Comparison of ENCODE assay signal across 21 mouse cellular contexts in the genomic region with DNA sequence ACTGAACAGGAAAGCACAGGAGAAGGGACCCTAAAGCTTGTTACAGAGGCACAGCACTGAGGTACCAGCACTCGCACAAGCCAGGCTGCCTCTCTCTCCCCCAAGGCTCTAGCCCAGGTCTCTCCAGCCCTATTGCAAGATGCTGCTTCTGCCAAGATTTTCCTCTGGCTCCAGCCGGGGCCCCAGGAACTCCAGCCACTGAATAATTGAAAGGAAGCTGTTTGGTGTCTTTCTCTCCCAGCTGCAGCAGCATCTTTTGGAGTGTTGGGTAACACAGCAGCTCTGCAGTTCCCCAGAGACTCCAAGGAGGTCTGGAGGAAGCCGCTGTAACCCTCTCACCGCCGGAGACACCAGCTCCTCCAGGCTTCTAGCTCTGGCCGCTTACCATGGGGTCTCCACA. TPM values are rescaled to one million over a fixed set of nuclear protein-coding genes. Genes with fewer than 3 reads are reported as not detected.
DNase-seq lines count a peak whose midpoint lies in the region; ATAC-seq lines count a peak whose summit lies in the region.
"Had no signal": no experiment of that assay in that cellular context is flagged by ENCODE, and none has a peak within 500 bp of the region (broad histone marks: within the 10 kb centered on the region; RNA-seq: fewer than 3 reads in every experiment).

No protein-coding gene starts in this region.

- H3K27me3 ChIP-seq in embryonic facial prominence, embryonic 10.5 days (replicated peaks; ENCODE audit: low read depth, poor library complexity, severe bottlenecking): 0 out of 2 replicates have a peak, but pooled peaks cover 3% of the 10 kb centered on the region
- no peaks in the 10 kb centered on the region for H3K27me3 ChIP-seq in hindbrain, embryonic 16.5 days (replicated peaks; ENCODE audit: control insufficient read depth, insufficient read depth, low read length)
- no peaks in the 10 kb centered on the region for H3K27me3 ChIP-seq in neural tube, embryonic 13.5 days
- no peaks in the 10 kb centered on the region for H3K27me3 ChIP-seq in liver, embryonic 11.5 days (replicated peaks; ENCODE audit: control insufficient read depth, insufficient read depth, low read length)

- 44% methylated on average over 6 of the region's 6 CpGs for WGBS in embryonic facial prominence, embryonic 10.5 days
- WGBS in hindbrain, embryonic 16.5 days: 34% methylated on average over 6 of the region's 6 CpGs
- 49% methylated on average over 6 of the region's 6 CpGs for WGBS in neural tube, embryonic 13.5 days
- 45% methylated on average over 6 of the region's 6 CpGs for WGBS in liver, embryonic 11.5 days

- peaks cover 16% of the 10 kb centered on the region for H3K4me1 ChIP-seq in embryonic facial prominence, embryonic 10.5 days
- H3K4me1 ChIP-seq in hindbrain, embryonic 16.5 days (ENCODE audit: control insufficient read depth, insufficient read depth, low read depth, low read length): peaks cover 22% of the 10 kb centered on the region
- peaks cover 53% of the 10 kb centered on the region for H3K4me1 ChIP-seq in neural tube, embryonic 13.5 days (replicated peaks)
- no peaks in the 10 kb centered on the region for H3K4me1 ChIP-seq in liver, embryonic 11.5 days (replicated peaks; ENCODE audit: control insufficient read depth, insufficient read depth, low read length)
- H3K4me1 ChIP-seq: liver, embryonic 15.5 days had no signal

- H3K4me3 ChIP-seq in embryonic facial prominence, embryonic 10.5 days: no peak overlapping the region
- H3K4me3 ChIP-seq in hindbrain, embryonic 16.5 days (ENCODE audit: low read length): no peak overlapping the region
- no peak overlapping the region for H3K4me3 ChIP-seq in neural tube, embryonic 13.5 days
- no peak overlapping the region for H3K4me3 ChIP-seq in liver, embryonic 11.5 days (ENCODE audit: low read depth, low read length)
- H3K4me3 ChIP-seq: layer of hippocampus, adult 2 months; limb, embryonic 10.5 days; liver, embryonic 15.5 days had no signal

- no peak for ATAC-seq in hindbrain, embryonic 16.5 days
- no peak for ATAC-seq in neural tube, embryonic 13.5 days (ENCODE audit: low read depth)
- ATAC-seq in liver, embryonic 11.5 days (replicated peaks; ENCODE audit: low FRiP score): no peak
- ATAC-seq: forebrain, postnatal 0 days had no signal

- H3K9ac ChIP-seq in hindbrain, embryonic 16.5 days (ENCODE audit: low read depth, low read length): 0 out of 2 replicates have a peak overlapping the region, but pooled peaks have one; percentile 25
- peak overlapping the region; percentile 6 for H3K9ac ChIP-seq in neural tube, embryonic 13.5 days
- H3K9ac ChIP-seq in liver, embryonic 11.5 days (ENCODE audit: low read depth, low read length): no peak overlapping the region
- H3K9ac ChIP-seq: forebrain, postnatal 0 days; liver, embryonic 15.5 days had no signal

- H3K27ac ChIP-seq in embryonic facial prominence, embryonic 10.5 days (replicated peaks): 0 out of 2 replicates have a peak overlapping the region, but pooled peaks have one; percentile 24
- peak overlapping the region; percentile 52; the same call in 1 of the 2 replicates for H3K27ac ChIP-seq in hindbrain, embryonic 16.5 days (ENCODE audit: low read depth, low read length)
- H3K27ac ChIP-seq in neural tube, embryonic 13.5 days (replicated peaks): peak overlapping the region; percentile 81
- H3K27ac ChIP-seq in liver, embryonic 11.5 days (ENCODE audit: low read depth, low read length): no peak overlapping the region
- H3K27ac ChIP-seq: layer of hippocampus, adult 2 months; limb, embryonic 10.5 days; liver, embryonic 15.5 days had no signal

- no peaks in the 10 kb centered on the region for H3K36me3 ChIP-seq in embryonic facial prominence, embryonic 10.5 days (replicated peaks)
- no peaks in the 10 kb centered on the region for H3K36me3 ChIP-seq in hindbrain, embryonic 16.5 days (ENCODE audit: control insufficient read depth, insufficient read depth, low read length)
- H3K36me3 ChIP-seq in neural tube, embryonic 13.5 days: no peaks in the 10 kb centered on the region
- H3K36me3 ChIP-seq in liver, embryonic 11.5 days (ENCODE audit: control insufficient read depth, insufficient read depth, low read length): no peaks in the 10 kb centered on the region
- H3K36me3 ChIP-seq: G1E; limb, embryonic 10.5 days; liver, embryonic 15.5 days had no signal

- H3K4me2 ChIP-seq in hindbrain, embryonic 16.5 days (ENCODE audit: low read length): no peak overlapping the region
- H3K4me2 ChIP-seq in neural tube, embryonic 13.5 days: 0 out of 2 replicates have a peak overlapping the region, but pooled peaks have one; percentile 2
- no peak overlapping the region for H3K4me2 ChIP-seq in liver, embryonic 11.5 days
- H3K4me2 ChIP-seq: liver, embryonic 15.5 days had no signal

- peak; percentile 14 for DNase-seq in gastrocnemius, postnatal 25 days
- no peak for DNase-seq in gastrocnemius, adult 8-10 months (ENCODE audit: low spot score in 2 of 2)
- DNase-seq in embryonic facial prominence, embryonic 10.5 days (ENCODE audit: low spot score): no peak
- no peak for DNase-seq in spleen, postnatal 10 days (ENCODE audit: low spot score in 2 of 2)
- no peak for DNase-seq in testis, postnatal 14 days (ENCODE audit: low spot score)
- DNase-seq in liver, embryonic 11.5 days (ENCODE audit: low spot score): no peak
- DNase-seq: cerebellum, adult 9-10 months; forebrain, postnatal 0 days; kidney, adult 11 months; lung, postnatal 4 days; right cerebral cortex, postnatal 14 days; thymus, postnatal 36 days had no signal

- H3K9me3 ChIP-seq in embryonic facial prominence, embryonic 10.5 days: no peaks in the 10 kb centered on the region
- no peaks in the 10 kb centered on the region for H3K9me3 ChIP-seq in hindbrain, embryonic 16.5 days (ENCODE audit: control insufficient read depth, low read length)
- H3K9me3 ChIP-seq in neural tube, embryonic 13.5 days: no peaks in the 10 kb centered on the region
- no peaks in the 10 kb centered on the region for H3K9me3 ChIP-seq in liver, embryonic 11.5 days (ENCODE audit: control insufficient read depth, low read length)
- H3K9me3 ChIP-seq: G1E; limb, embryonic 10.5 days; liver, embryonic 15.5 days had no signal

RNA-seq across cellular contexts. Expression of a gene that starts 19.5 kb away (rescaled TPM):
- total RNA-seq in gastrocnemius, postnatal 25 days (2021): under 1 TPM; 0.08 to 0.21 TPM
- total RNA-seq in gastrocnemius, adult 8-10 months (2022): not detected
- polyA plus RNA-seq in embryonic facial prominence, embryonic 10.5 days (2016; fragmentation: Nextera tagmentation; extraction: Ambion mirVana): 4.9 and 5.3 TPM in 2 replicates
- 59.7 and 65.9 TPM in 2 replicates for polyA plus RNA-seq in hindbrain, embryonic 16.5 days (2015; fragmentation: Nextera tagmentation; extraction: Ambion mirVana)
- 77.2 and 85.9 TPM in 2 replicates for polyA plus RNA-seq in neural tube, embryonic 13.5 days (2015; fragmentation: Nextera tagmentation; extraction: Ambion mirVana)
- 0.04 and 0.16 TPM in 2 replicates for polyA plus RNA-seq in liver, embryonic 11.5 days (2014; fragmentation: Nextera tagmentation; extraction: Ambion mirVana)
- total RNA-seq: granulocyte monocyte progenitor cell, adult 5-6 weeks had no signal
- polyA plus RNA-seq: C2C12; G1E; heart, postnatal 0 days; limb, embryonic 10.5 days had no signal

RNA-seq across cellular contexts. Expression of a gene that starts 47.9 kb away (rescaled TPM):
- total RNA-seq in gastrocnemius, postnatal 25 days (2021): 1,000 to 10,000 TPM; 1,176 to 1,179 TPM
- total RNA-seq in gastrocnemius, adult 8-10 months (2022): 100 to 1,000 TPM; 825 to 986 (median 954) TPM
- polyA plus RNA-seq in embryonic facial prominence, embryonic 10.5 days (2016; fragmentation: Nextera tagmentation; extraction: Ambion mirVana): 603 and 625 TPM in 2 replicates
- 670 and 701 TPM in 2 replicates for polyA plus RNA-seq in hindbrain, embryonic 16.5 days (2015; fragmentation: Nextera tagmentation; extraction: Ambion mirVana)
- polyA plus RNA-seq in neural tube, embryonic 13.5 days (2015; fragmentation: Nextera tagmentation; extraction: Ambion mirVana): 607 and 633 TPM in 2 replicates
- 625 and 635 TPM in 2 replicates for polyA plus RNA-seq in liver, embryonic 11.5 days (2014; fragmentation: Nextera tagmentation; extraction: Ambion mirVana)

RNA-seq across cellular contexts. Expression of a gene that starts 48.0 kb away (rescaled TPM):
- not detected for total RNA-seq in gastrocnemius, postnatal 25 days (2021)
- total RNA-seq in gastrocnemius, adult 8-10 months (2022): not detected
- 0.30 and 0.31 TPM in 2 replicates for polyA plus RNA-seq in embryonic facial prominence, embryonic 10.5 days (2016; fragmentation: Nextera tagmentation; extraction: Ambion mirVana)
- 0.48 and 0.51 TPM in 2 replicates for polyA plus RNA-seq in hindbrain, embryonic 16.5 days (2015; fragmentation: Nextera tagmentation; extraction: Ambion mirVana)
- 0.68 TPM in 1 of 2 replicates, not detected in the other for polyA plus RNA-seq in neural tube, embryonic 13.5 days (2015; fragmentation: Nextera tagmentation; extraction: Ambion mirVana)
- 0.29 TPM in 1 of 2 replicates, not detected in the other for polyA plus RNA-seq in liver, embryonic 11.5 days (2014; fragmentation: Nextera tagmentation; extraction: Ambion mirVana)
- total RNA-seq: layer of hippocampus, adult 2 months had no signal
- polyA plus RNA-seq: C2C12; G1E; limb, embryonic 10.5 days; liver, embryonic 15.5 days had no signal
